Mouse (Mus musculus): ENCODE results near the gene Dtd2. TPM values are rescaled to one million over a fixed set of nuclear protein-coding genes. Genes with fewer than 3 reads are reported as not detected.

Gene Dtd2
- polyA plus RNA-seq, 1 experiment from 2014 or later = 19.7 TPM

- Histone ChIP-seq H3K36me3 (no peaks in the 10 kb centered on the region), H3K9me3 (no peaks in the 10 kb centered on the region), H3K9ac (peak overlapping the region; percentile 21; the same call in 1 of the 2 replicates), H3K4me2 (peak overlapping the region; percentile 56), H3K4me1 (replicated peaks) (peaks cover 3% of the 10 kb centered on the region; the same call in 1 of the 2 replicates), H3K27ac (replicated peaks) (0 out of 2 replicates have a peak overlapping the region, but pooled peaks have one; percentile 25), H3K4me3 (peak overlapping the region; percentile 26), H3K27me3 (no peaks in the 10 kb centered on the region)
- ATAC-seq (ENCODE audit: low FRiP score, low read depth) = no peak
- WGBS = 53% methylated on average over 2 of the region's 2 CpGs
These were observed 4.3 kb upstream of the Dtd2 start for GRCm38 (mm10) chr12:52010630-52010961.

GRCm38 (mm10) chr12:52009928-52010629 is 3.8 kb upstream of the Dtd2 start:
- 32% methylated on average over 15 of the region's 15 CpGs for WGBS
- Histone ChIP-seq H3K4me3 (peak overlapping the region; percentile 26), H3K36me3 (no peaks in the 10 kb centered on the region), H3K4me1 (replicated peaks) (peaks cover 8% of the 10 kb centered on the region; the same call in 1 of the 2 replicates), H3K27me3 (no peaks in the 10 kb centered on the region), H3K9me3 (no peaks in the 10 kb centered on the region), H3K4me2 (peak overlapping the region; percentile 56), H3K9ac (peak overlapping the region; percentile 21; the same call in 1 of the 2 replicates), H3K27ac (replicated peaks) (0 out of 2 replicates have a peak overlapping the region, but pooled peaks have one; percentile 25)
- no peak for ATAC-seq (ENCODE audit: low FRiP score, low read depth)

GRCm38 (mm10) chr12:52006633-52006994 is 313 bp upstream of the Dtd2 start:
- WGBS = 53% methylated on average over 5 of the region's 5 CpGs
- Histone ChIP-seq H3K9ac (0 out of 2 replicates have a peak overlapping the region, but pooled peaks have one; percentile 2), H3K4me1 (replicated peaks) (peaks cover 12% of the 10 kb centered on the region; the same call in 1 of the 2 replicates), H3K27ac (replicated peaks) (peak overlapping the region; percentile 80), H3K27me3 (no peaks in the 10 kb centered on the region), H3K9me3 (no peaks in the 10 kb centered on the region), H3K36me3 (no peaks in the 10 kb centered on the region), H3K4me2 (peak overlapping the region; percentile 62), H3K4me3 (peak overlapping the region; percentile 69)
- ATAC-seq (ENCODE audit: low FRiP score, low read depth) = peak; percentile 76

GRCm38 (mm10) chr12:52002746-52003145 is 3.6 kb downstream of the Dtd2 start:
- Histone ChIP-seq H3K27me3 (no peaks in the 10 kb centered on the region), H3K4me2 (no peak overlapping the region), H3K36me3 (peaks cover 7% of the 10 kb centered on the region; the same call in 1 of the 2 replicates), H3K9me3 (no peaks in the 10 kb centered on the region), H3K4me1 (replicated peaks) (peaks cover 12% of the 10 kb centered on the region; the same call in 1 of the 2 replicates), H3K4me3 (no peak overlapping the region), H3K9ac (no peak overlapping the region), H3K27ac (replicated peaks) (no peak overlapping the region)
- ATAC-seq (ENCODE audit: low FRiP score, low read depth) = no peak
- WGBS = 95% methylated on average over 3 of the region's 3 CpGs

- Histone ChIP-seq H3K9ac (no peak overlapping the region), H3K27ac (replicated peaks) (no peak overlapping the region), H3K4me3 (no peak overlapping the region), H3K9me3 (no peaks in the 10 kb centered on the region), H3K4me2 (no peak overlapping the region), H3K4me1 (replicated peaks) (peaks cover 12% of the 10 kb centered on the region; the same call in 1 of the 2 replicates), H3K27me3 (no peaks in the 10 kb centered on the region), H3K36me3 (peaks cover 7% of the 10 kb centered on the region; the same call in 1 of the 2 replicates)
- peak; percentile 61; the same call in 1 of the 2 replicates for ATAC-seq (ENCODE audit: low FRiP score, low read depth)
- 25% methylated on average over 4 of the region's 4 CpGs for WGBS
These were observed 4.8 kb downstream of the Dtd2 start for GRCm38 (mm10) chr12:52001544-52001943.

GRCm38 (mm10) chr12:51998366-51998932 is 7.9 kb downstream of the Dtd2 start:
- no peaks in the 10 kb centered on the region for H3K27me3 ChIP-seq
- WGBS = 93% methylated on average over 9 of the region's 9 CpGs
- H3K9me3 ChIP-seq = no peaks in the 10 kb centered on the region
- no peak overlapping the region for H3K9ac ChIP-seq
- no peak overlapping the region for H3K27ac ChIP-seq (replicated peaks)
- H3K4me1 ChIP-seq (replicated peaks) = no peaks in the 10 kb centered on the region
- H3K4me3 ChIP-seq = no peak overlapping the region
- H3K4me2 ChIP-seq = no peak overlapping the region
- ATAC-seq (ENCODE audit: low FRiP score, low read depth) = no peak
- peaks cover 16% of the 10 kb centered on the region; the same call in 1 of the 2 replicates for H3K36me3 ChIP-seq

GRCm38 (mm10) chr12:51995738-51996536 is 10.4 kb downstream of the Dtd2 start:
- H3K27ac ChIP-seq (replicated peaks) = no peak overlapping the region
- no peaks in the 10 kb centered on the region for H3K4me1 ChIP-seq (replicated peaks)
- 88% methylated on average over 1 of the region's 1 CpGs for WGBS
- H3K36me3 ChIP-seq = peaks cover 16% of the 10 kb centered on the region; the same call in 1 of the 2 replicates
- H3K27me3 ChIP-seq = no peaks in the 10 kb centered on the region
- H3K9me3 ChIP-seq = no peaks in the 10 kb centered on the region
- H3K9ac ChIP-seq = no peak overlapping the region
- no peak overlapping the region for H3K4me2 ChIP-seq
- ATAC-seq (ENCODE audit: low FRiP score, low read depth) = no peak
- no peak overlapping the region for H3K4me3 ChIP-seq

- H3K9ac ChIP-seq = no peak overlapping the region
- no peaks in the 10 kb centered on the region for H3K27me3 ChIP-seq
- peaks cover 10% of the 10 kb centered on the region; the same call in 1 of the 2 replicates for H3K36me3 ChIP-seq
- H3K4me3 ChIP-seq = no peak overlapping the region
- no peak overlapping the region for H3K4me2 ChIP-seq
- 83% methylated on average over 2 of the region's 2 CpGs for WGBS
- H3K4me1 ChIP-seq (replicated peaks) = no peaks in the 10 kb centered on the region
- no peak overlapping the region for H3K27ac ChIP-seq (replicated peaks)
- no peaks in the 10 kb centered on the region for H3K9me3 ChIP-seq
- no peak for ATAC-seq (ENCODE audit: low FRiP score, low read depth)
These were observed 15.7 kb downstream of the Dtd2 start for GRCm38 (mm10) chr12:51990629-51991028.

GRCm38 (mm10) chr12:51988536-51988935 is 17.8 kb downstream of the Dtd2 start:
- no peak overlapping the region for H3K4me3 ChIP-seq
- H3K9me3 ChIP-seq = no peaks in the 10 kb centered on the region
- H3K9ac ChIP-seq = no peak overlapping the region
- no peak for ATAC-seq (ENCODE audit: low FRiP score, low read depth)
- 0 out of 2 replicates have a peak, but pooled peaks cover 2% of the 10 kb centered on the region for H3K36me3 ChIP-seq
- H3K4me2 ChIP-seq = no peak overlapping the region
- 89% methylated on average over 5 of the region's 5 CpGs for WGBS
- H3K4me1 ChIP-seq (replicated peaks) = no peaks in the 10 kb centered on the region
- H3K27ac ChIP-seq (replicated peaks) = no peak overlapping the region
- H3K27me3 ChIP-seq = no peaks in the 10 kb centered on the region

GRCm38 (mm10) chr12:51985826-51986225 is 20.5 kb downstream of the Dtd2 start:
- Histone ChIP-seq H3K4me1 (replicated peaks) (no peaks in the 10 kb centered on the region), H3K9me3 (no peaks in the 10 kb centered on the region), H3K36me3 (0 out of 2 replicates have a peak, but pooled peaks cover 2% of the 10 kb centered on the region), H3K4me3 (no peak overlapping the region), H3K9ac (no peak overlapping the region), H3K27me3 (no peaks in the 10 kb centered on the region), H3K4me2 (no peak overlapping the region), H3K27ac (replicated peaks) (no peak overlapping the region)
- WGBS = 73% methylated on average over 4 of the region's 4 CpGs
- ATAC-seq (ENCODE audit: low FRiP score, low read depth) = no peak

- ATAC-seq (ENCODE audit: low FRiP score, low read depth) = no peak
- H3K4me1 ChIP-seq (replicated peaks) = no peaks in the 10 kb centered on the region
- no peak overlapping the region for H3K27ac ChIP-seq (replicated peaks)
- H3K4me2 ChIP-seq = no peak overlapping the region
- 94% methylated on average over 3 of the region's 3 CpGs for WGBS
- H3K27me3 ChIP-seq = no peaks in the 10 kb centered on the region
- H3K4me3 ChIP-seq = no peak overlapping the region
- H3K9me3 ChIP-seq = no peaks in the 10 kb centered on the region
- H3K9ac ChIP-seq = no peak overlapping the region
- 0 out of 2 replicates have a peak, but pooled peaks cover 2% of the 10 kb centered on the region for H3K36me3 ChIP-seq
These were observed 21.0 kb downstream of the Dtd2 start for GRCm38 (mm10) chr12:51985163-51985748.

Data from hindbrain, embryonic 15.5 days (tissue).